Mouse (Mus musculus): ENCODE results near the gene Krt19. TPM values are rescaled to one million over a fixed set of nuclear protein-coding genes. Genes with fewer than 3 reads are reported as not detected.

Krt19 gene
- polyA plus RNA-seq, 2 experiments = 1.8 to 2.4 TPM

GRCm38 (mm10) chr11:100120331-100120730 lies 28.1 kb downstream of the Krt19 start:
- Histone ChIP-seq H3K9me3 (ENCODE audit: control insufficient read depth, low read length) (no peaks in the 10 kb centered on the region), H3K4me1 (replicated peaks; ENCODE audit: control insufficient read depth in 2 of 2, insufficient read depth in 2 of 2, low read length in 1 of 2) (no peaks in the 10 kb centered on the region), H3K4me2 (ENCODE audit: low read depth) (no peak overlapping the region), H3K9ac (replicated peaks) (no peak overlapping the region), H3K27me3 (ENCODE audit: control insufficient read depth, insufficient read depth, low read length) (no peaks in the 10 kb centered on the region), H3K36me3 (replicated peaks; ENCODE audit: control insufficient read depth, insufficient read depth, low read depth) (no peaks in the 10 kb centered on the region), H3K4me3 (ENCODE audit: insufficient read depth in 1 of 2, low read depth in 2 of 2, low read length in 2 of 2) (no peak overlapping the region), H3K27ac (no peak overlapping the region)
- TF ChIP-seq CTCF (IDR thresholded peaks at IDR 0.05; ENCODE audit: low read depth) (no peak), EP300 (IDR thresholded peaks at IDR 0.05; ENCODE audit: low read depth) (no peak)
- DNase-seq (ENCODE audit: low read depth in 3 of 3, low spot score in 3 of 3) (no peak), ATAC-seq (ENCODE audit: insufficient read depth) (no peak)
- WGBS (ENCODE audit: insufficient replicate concordance) = 77% methylated on average over 5 of the region's 5 CpGs

GRCm38 (mm10) chr11:100113742-100114029 lies 34.8 kb downstream of the Krt19 start:
- TF ChIP-seq CTCF (IDR thresholded peaks at IDR 0.05; ENCODE audit: low read depth) (no peak), EP300 (IDR thresholded peaks at IDR 0.05; ENCODE audit: low read depth) (no peak)
- Histone ChIP-seq H3K4me2 (ENCODE audit: low read depth) (no peak overlapping the region), H3K4me3 (ENCODE audit: insufficient read depth in 1 of 2, low read depth in 2 of 2, low read length in 2 of 2) (no peak overlapping the region), H3K9ac (replicated peaks) (no peak overlapping the region), H3K27me3 (ENCODE audit: control insufficient read depth, insufficient read depth, low read length) (no peaks in the 10 kb centered on the region), H3K36me3 (replicated peaks; ENCODE audit: control insufficient read depth, insufficient read depth, low read depth) (no peaks in the 10 kb centered on the region), H3K27ac (no peak overlapping the region), H3K4me1 (replicated peaks; ENCODE audit: control insufficient read depth in 2 of 2, insufficient read depth in 2 of 2, low read length in 1 of 2) (no peaks in the 10 kb centered on the region), H3K9me3 (ENCODE audit: control insufficient read depth, low read length) (no peaks in the 10 kb centered on the region)
- no peak for DNase-seq (ENCODE audit: low read depth in 3 of 3, low spot score in 3 of 3)
- ATAC-seq (ENCODE audit: insufficient read depth) = no peak
- 76% methylated on average over 2 of the region's 2 CpGs for WGBS (ENCODE audit: insufficient replicate concordance)

GRCm38 (mm10) chr11:100112935-100113741 lies 35.3 kb downstream of the Krt19 start:
- 63% methylated on average over 11 of the region's 11 CpGs for WGBS (ENCODE audit: insufficient replicate concordance)
- no peak overlapping the region for H3K4me2 ChIP-seq (ENCODE audit: low read depth)
- TF ChIP-seq CTCF (IDR thresholded peaks at IDR 0.05; ENCODE audit: low read depth) (no peak), EP300 (IDR thresholded peaks at IDR 0.05; ENCODE audit: low read depth) (no peak)
- H3K9ac ChIP-seq (replicated peaks) = no peak overlapping the region
- DNase-seq (ENCODE audit: low read depth in 3 of 3, low spot score in 3 of 3) (no peak), ATAC-seq (ENCODE audit: insufficient read depth) (no peak)
- H3K27ac ChIP-seq = no peak overlapping the region
- H3K4me3 ChIP-seq (ENCODE audit: insufficient read depth in 1 of 2, low read depth in 2 of 2, low read length in 2 of 2) = no peak overlapping the region
- H3K36me3 ChIP-seq (replicated peaks; ENCODE audit: control insufficient read depth, insufficient read depth, low read depth) = no peaks in the 10 kb centered on the region
- no peaks in the 10 kb centered on the region for H3K4me1 ChIP-seq (replicated peaks; ENCODE audit: control insufficient read depth in 2 of 2, insufficient read depth in 2 of 2, low read length in 1 of 2)
- no peaks in the 10 kb centered on the region for H3K27me3 ChIP-seq (ENCODE audit: control insufficient read depth, insufficient read depth, low read length)
- no peaks in the 10 kb centered on the region for H3K9me3 ChIP-seq (ENCODE audit: control insufficient read depth, low read length)

- ATAC-seq (ENCODE audit: insufficient read depth) = no peak
- WGBS (ENCODE audit: insufficient replicate concordance) = 69% methylated on average over 6 of the region's 6 CpGs
- Histone ChIP-seq H3K4me3 (ENCODE audit: insufficient read depth in 1 of 2, low read depth in 2 of 2, low read length in 2 of 2) (no peak within 1 kb of the TSS), H3K4me2 (ENCODE audit: low read depth) (no peak within 1 kb of the TSS), H3K27ac (no peak within 1 kb of the TSS), H3K9me3 (ENCODE audit: control insufficient read depth, low read length) (no peaks in the 10 kb centered on the region), H3K27me3 (ENCODE audit: control insufficient read depth, insufficient read depth, low read length) (no peaks in the 10 kb centered on the region), H3K9ac (replicated peaks) (no peak within 1 kb of the TSS), H3K36me3 (replicated peaks; ENCODE audit: control insufficient read depth, insufficient read depth, low read depth) (no peaks in the 10 kb centered on the region), H3K4me1 (replicated peaks; ENCODE audit: control insufficient read depth in 2 of 2, insufficient read depth in 2 of 2, low read length in 1 of 2) (no peaks in the 10 kb centered on the region)
- TF ChIP-seq CTCF (IDR thresholded peaks at IDR 0.05; ENCODE audit: low read depth) (no peak), EP300 (IDR thresholded peaks at IDR 0.05; ENCODE audit: low read depth) (no peak)
- no peak for DNase-seq (ENCODE audit: low read depth in 3 of 3, low spot score in 3 of 3)
Observed at GRCm38 (mm10) chr11:100105576-100106122, 42.8 kb downstream of the Krt19 start, which contains the start of gene Krt36. Gene Krt36, minus strand, starts transcription at chr11:100105626.

- ATAC-seq (ENCODE audit: insufficient read depth) (no peak), DNase-seq (ENCODE audit: low read depth in 3 of 3, low spot score in 3 of 3) (no peak)
- Histone ChIP-seq H3K4me2 (ENCODE audit: low read depth) (no peak overlapping the region), H3K27me3 (ENCODE audit: control insufficient read depth, insufficient read depth, low read length) (no peaks in the 10 kb centered on the region), H3K36me3 (replicated peaks; ENCODE audit: control insufficient read depth, insufficient read depth, low read depth) (no peaks in the 10 kb centered on the region), H3K9ac (replicated peaks) (no peak overlapping the region), H3K9me3 (ENCODE audit: control insufficient read depth, low read length) (no peaks in the 10 kb centered on the region), H3K4me3 (ENCODE audit: insufficient read depth in 1 of 2, low read depth in 2 of 2, low read length in 2 of 2) (no peak overlapping the region), H3K4me1 (replicated peaks; ENCODE audit: control insufficient read depth in 2 of 2, insufficient read depth in 2 of 2, low read length in 1 of 2) (no peaks in the 10 kb centered on the region), H3K27ac (no peak overlapping the region)
- no peak for TF ChIP-seq CTCF (IDR thresholded peaks at IDR 0.05; ENCODE audit: low read depth)
- no peak for TF ChIP-seq EP300 (IDR thresholded peaks at IDR 0.05; ENCODE audit: low read depth)
- 52% methylated on average over 15 of the region's 15 CpGs for WGBS (ENCODE audit: insufficient replicate concordance)
Observed at GRCm38 (mm10) chr11:100102693-100103429, 45.6 kb downstream of the Krt19 start.

Measured in liver, embryonic 14.5 days (tissue).